In the genomic region with DNA sequence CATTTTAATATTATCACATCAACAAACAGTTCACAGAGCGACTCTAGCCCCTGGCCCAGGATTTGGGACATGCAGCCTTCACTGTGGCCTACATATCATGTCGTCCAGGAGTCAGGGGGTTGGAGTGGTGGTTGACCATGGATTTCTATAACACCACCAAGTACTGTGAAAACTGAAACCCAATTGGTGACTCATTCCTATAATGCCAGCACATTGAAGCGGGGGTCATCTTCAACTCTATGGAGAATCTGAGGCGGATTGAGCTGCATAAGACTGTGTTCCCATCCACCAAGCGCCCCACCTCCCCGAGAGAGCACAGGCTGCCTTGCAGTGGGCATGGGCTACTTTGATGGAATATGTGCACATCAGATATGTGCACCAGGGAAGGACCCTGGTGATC, we compare ENCODE assay signal across 8 mouse cellular contexts.
DNase-seq lines count a peak whose midpoint lies in the region; ATAC-seq and TF ChIP-seq lines count a peak whose summit lies in the region.

No protein-coding gene starts in this region.

- no peak overlapping the region for H3K4me2 ChIP-seq in forebrain, embryonic 13.5 days
- no peak overlapping the region for H3K4me2 ChIP-seq in forebrain, embryonic 16.5 days (ENCODE audit: low read length)
- no peak overlapping the region for H3K4me2 ChIP-seq in intestine, embryonic 14.5 days (ENCODE audit: low read length)
- no peak overlapping the region for H3K4me2 ChIP-seq in intestine, postnatal 0 days (replicated peaks; ENCODE audit: low read depth)
- H3K4me2 ChIP-seq in neural tube, embryonic 11.5 days (ENCODE audit: low read depth), result no peak overlapping the region

- TF ChIP-seq CTCF in intestine, postnatal 0 days (IDR thresholded peaks at IDR 0.05; ENCODE audit: low read depth), result no peak

- H3K4me3 ChIP-seq in forebrain, embryonic 13.5 days, result no peak overlapping the region
- no peak overlapping the region for H3K4me3 ChIP-seq in forebrain, embryonic 16.5 days (replicated peaks; ENCODE audit: low read length)
- H3K4me3 ChIP-seq in intestine, embryonic 14.5 days (ENCODE audit: low read depth, low read length), result no peak overlapping the region
- no peak overlapping the region for H3K4me3 ChIP-seq in intestine, postnatal 0 days (ENCODE audit: low read depth, low read length)
- no peak overlapping the region for H3K4me3 ChIP-seq in neural tube, embryonic 11.5 days (ENCODE audit: low read depth, low read length)

- H3K36me3 ChIP-seq in forebrain, embryonic 13.5 days (ENCODE audit: poor library complexity, severe bottlenecking), result no peaks in the 10 kb centered on the region
- H3K36me3 ChIP-seq in forebrain, embryonic 16.5 days (ENCODE audit: control insufficient read depth, insufficient read depth), result no peaks in the 10 kb centered on the region
- no peaks in the 10 kb centered on the region for H3K36me3 ChIP-seq in intestine, embryonic 14.5 days (ENCODE audit: control insufficient read depth, insufficient read depth, low read length)
- H3K36me3 ChIP-seq in intestine, postnatal 0 days (ENCODE audit: control insufficient read depth, insufficient read depth), result no peaks in the 10 kb centered on the region
- H3K36me3 ChIP-seq in neural tube, embryonic 11.5 days (ENCODE audit: control insufficient read depth, insufficient read depth, low read length), result no peaks in the 10 kb centered on the region

- ATAC-seq in forebrain, embryonic 13.5 days, result no peak
- no peak for ATAC-seq in forebrain, embryonic 16.5 days
- ATAC-seq in intestine, embryonic 14.5 days (replicated peaks; ENCODE audit: low FRiP score, low TSS enrichment, low read depth), result no peak
- ATAC-seq in intestine, postnatal 0 days, result no peak
- ATAC-seq in neural tube, embryonic 11.5 days (ENCODE audit: insufficient read depth, low FRiP score, low TSS enrichment), result no peak

- WGBS in forebrain, embryonic 13.5 days, result 91% methylated on average over 6 of the region's 6 CpGs
- WGBS in forebrain, embryonic 16.5 days, result 94% methylated on average over 6 of the region's 6 CpGs
- WGBS in intestine, embryonic 14.5 days, result 87% methylated on average over 6 of the region's 6 CpGs
- 88% methylated on average over 6 of the region's 6 CpGs for WGBS in intestine, postnatal 0 days
- 91% methylated on average over 6 of the region's 6 CpGs for WGBS in neural tube, embryonic 11.5 days

- H3K9me3 ChIP-seq in forebrain, embryonic 13.5 days (replicated peaks), result 0 out of 2 replicates have a peak, but pooled peaks cover 9% of the 10 kb centered on the region
- no peaks in the 10 kb centered on the region for H3K9me3 ChIP-seq in forebrain, embryonic 16.5 days (ENCODE audit: control insufficient read depth, low read length)
- H3K9me3 ChIP-seq in intestine, embryonic 14.5 days (ENCODE audit: control insufficient read depth, low read length), result peaks cover 6% of the 10 kb centered on the region; the same call in 1 of the 2 replicates
- 0 out of 2 replicates have a peak, but pooled peaks cover 5% of the 10 kb centered on the region for H3K9me3 ChIP-seq in intestine, postnatal 0 days (ENCODE audit: control insufficient read depth)
- H3K9me3 ChIP-seq in neural tube, embryonic 11.5 days (ENCODE audit: control insufficient read depth, low read length), result 0 out of 2 replicates have a peak, but pooled peaks cover 5% of the 10 kb centered on the region

- no peak for DNase-seq in intestine, embryonic 14.5 days (ENCODE audit: low spot score)
- no peak for DNase-seq in neural tube, embryonic 11.5 days (ENCODE audit: low spot score)
- DNase-seq in neural tube, embryonic 10.5 days (ENCODE audit: extremely low spot score, low spot score), result no peak
- DNase-seq in cerebellum, adult 8-10 months, result no peak
- DNase-seq in thymus, postnatal 25 days, result no peak

- 0 out of 2 replicates have a peak overlapping the region, but pooled peaks have one; percentile 35 for H3K27ac ChIP-seq in forebrain, embryonic 13.5 days
- H3K27ac ChIP-seq in forebrain, embryonic 16.5 days (ENCODE audit: low read length), result no peak overlapping the region
- peak overlapping the region; percentile 82; the same call in 1 of the 2 replicates for H3K27ac ChIP-seq in intestine, embryonic 14.5 days (ENCODE audit: low read depth)
- H3K27ac ChIP-seq in intestine, postnatal 0 days (ENCODE audit: low read depth, low read length), result no peak overlapping the region
- H3K27ac ChIP-seq in neural tube, embryonic 11.5 days (ENCODE audit: low read depth, low read length), result 0 out of 2 replicates have a peak overlapping the region, but pooled peaks have one; percentile 14

- no peak overlapping the region for H3K9ac ChIP-seq in forebrain, embryonic 13.5 days
- no peak overlapping the region for H3K9ac ChIP-seq in forebrain, embryonic 16.5 days (replicated peaks; ENCODE audit: low read depth, low read length)
- no peak overlapping the region for H3K9ac ChIP-seq in intestine, embryonic 14.5 days (ENCODE audit: low read length)
- no peak overlapping the region for H3K9ac ChIP-seq in intestine, postnatal 0 days (ENCODE audit: low read depth, low read length)
- no peak overlapping the region for H3K9ac ChIP-seq in neural tube, embryonic 11.5 days (ENCODE audit: low read length)

- peaks cover 58% of the 10 kb centered on the region for H3K4me1 ChIP-seq in forebrain, embryonic 13.5 days
- peaks cover 35% of the 10 kb centered on the region for H3K4me1 ChIP-seq in forebrain, embryonic 16.5 days (replicated peaks; ENCODE audit: control insufficient read depth, insufficient read depth, low read length)
- H3K4me1 ChIP-seq in intestine, embryonic 14.5 days (replicated peaks; ENCODE audit: control insufficient read depth, insufficient read depth, low read length), result peaks cover 26% of the 10 kb centered on the region
- no peaks in the 10 kb centered on the region for H3K4me1 ChIP-seq in intestine, postnatal 0 days (replicated peaks; ENCODE audit: control insufficient read depth, insufficient read depth, low read length)
- peaks cover 18% of the 10 kb centered on the region for H3K4me1 ChIP-seq in neural tube, embryonic 11.5 days (ENCODE audit: control insufficient read depth, insufficient read depth, low read length)

- no peaks in the 10 kb centered on the region for H3K27me3 ChIP-seq in forebrain, embryonic 13.5 days
- H3K27me3 ChIP-seq in forebrain, embryonic 16.5 days (replicated peaks; ENCODE audit: control insufficient read depth, insufficient read depth, low read length), result no peaks in the 10 kb centered on the region
- no peaks in the 10 kb centered on the region for H3K27me3 ChIP-seq in intestine, embryonic 14.5 days (replicated peaks; ENCODE audit: control insufficient read depth, insufficient read depth, low read length)
- no peaks in the 10 kb centered on the region for H3K27me3 ChIP-seq in intestine, postnatal 0 days (replicated peaks; ENCODE audit: control insufficient read depth, insufficient read depth, low read length)
- H3K27me3 ChIP-seq in neural tube, embryonic 11.5 days (ENCODE audit: control insufficient read depth, insufficient read depth, low read length), result no peaks in the 10 kb centered on the region

Comparison
In these comparisons a context has a peak if more than half of its experiments do, and no peak if none do; other contexts are left out.
1. H3K27ac ChIP-seq: peak in forebrain, embryonic 13.5 days (single experiment), intestine, embryonic 14.5 days (single experiment) and neural tube, embryonic 11.5 days (single experiment); none in forebrain, embryonic 16.5 days (single experiment) and intestine, postnatal 0 days (single experiment).